Mouse (Mus musculus) bone marrow macrophage, adult 2 months (primary cell): ENCODE results near the gene Eif4g3.

Experiments
- CTCF ChIP-seq: IDR thresholded peaks from 2 replicates; pipeline ENCODE4 v1.5.1; 2012; ENCODE audit warnings: low read depth, mild to moderate bottlenecking, low read length, moderate library complexity
- POLR2A ChIP-seq: IDR thresholded peaks from 2 replicates; pipeline ENCODE4 v1.6.1; 2012; ENCODE audit warnings: mild to moderate bottlenecking, low read depth, low read length, borderline replicate concordance

DNA sequence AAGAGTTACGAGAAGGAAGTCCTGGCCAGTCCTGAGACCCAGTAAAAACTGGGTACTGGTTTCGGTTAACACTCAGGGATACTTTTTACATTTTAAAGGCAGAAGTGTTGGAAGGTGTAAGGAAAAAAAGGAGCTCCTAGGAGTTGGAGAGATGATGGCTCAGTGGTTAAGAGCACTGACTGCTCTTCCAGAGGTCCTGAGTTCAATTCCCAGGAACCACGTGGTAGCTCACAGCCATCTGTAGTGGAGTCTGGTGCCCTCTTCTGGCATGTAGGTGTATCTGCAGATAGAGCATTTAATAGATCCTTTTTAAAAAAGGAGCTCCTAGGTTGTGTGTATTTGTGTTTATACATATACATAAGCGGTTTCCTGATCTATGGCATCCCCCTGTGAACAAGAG lies 47.4 kb upstream of the Eif4g3 start:
- no peak for TF ChIP-seq POLR2A
- TF ChIP-seq CTCF = peak; percentile 58; the same call in 1 of the 2 replicates
